Mouse (Mus musculus) embryonic fibroblast, embryonic 13.5 days (primary cell): ENCODE measurements at regions not wholly inside any gene's neighbourhood (a gene's known extent, or its start where the extent isn't known, plus 50 kb on each side); places are given as distances from the start of the nearest gene placed in this dataset.

ENCODE experiments used
- CTCF ChIP-seq: IDR thresholded peaks from 2 replicates; pipeline ENCODE4 v1.5.1; 2011; ENCODE audit warnings: mild to moderate bottlenecking, control low read depth, low read length, moderate library complexity, borderline replicate concordance; ENCODE audit not compliant: insufficient read depth
- POLR2A ChIP-seq: IDR thresholded peaks from 2 replicates; pipeline ENCODE4 v1.6.1; 2011; ENCODE audit warnings: low read depth, mild to moderate bottlenecking, control low read depth, low read length, moderate library complexity

GRCm38 (mm10) chr4:89552556-89552955, 126.7 kb upstream of the Dmrta1 start:
- TF ChIP-seq CTCF (no peak), POLR2A (no peak)
